Mouse (Mus musculus) central nervous system, embryonic 14 days (tissue): ENCODE results near the gene Stat3. TPM values are rescaled to one million over a fixed set of nuclear protein-coding genes. Genes with fewer than 3 reads are reported as not detected.

ENCODE experiments used
- polyA plus RNA-seq: library from polyadenylated mRNA; depleted of rRNA; stranded (reverse); fragments of >200 nt; gene quantifications from 2 replicates; pipeline ENCODE4 v1.2.3, GENCODE M21; 2012; rRNA removed

Stat3 gene
- 35.0 and 48.7 TPM in 2 replicates for polyA plus RNA-seq

GRCm38 (mm10) chr11:100939512-100940151, at the start of gene Stat3:
TSS of gene Stat3 (minus strand) at chr11:100939540.

GRCm38 (mm10) chr11:100970557-100970937, 31.2 kb upstream of the Stat3 start, which contains the start of gene Cavin1:
TSS of gene Cavin1 (minus strand) at chr11:100970887.

GRCm38 (mm10) chr11:100858935-100859578, 80.3 kb downstream of the Stat3 start, which contains the start of gene Stat5a:
TSS of gene Stat5a (plus strand) at chr11:100859351.

GRCm38 (mm10) chr11:100850038-100850777, 89.1 kb downstream of the Stat3 start, which contains the start of gene Stat5b:
TSS of gene Stat5b (minus strand) at chr11:100850724.

Other genes starting within 250 kb of the Stat3 start
- 0.26 and 2.1 TPM in 2 replicates for gene Zfp385c, start 247.1 kb downstream of the Stat3 start, polyA plus RNA-seq
- gene Dhx58, start 235.3 kb downstream of the Stat3 start, polyA plus RNA-seq: 3.3 and 3.5 TPM in 2 replicates
- gene Kat2a, start 227.1 kb downstream of the Stat3 start, polyA plus RNA-seq: 62.1 and 66.2 TPM in 2 replicates
- not detected in 2 replicates for gene Hspb9, start 225.7 kb downstream of the Stat3 start, polyA plus RNA-seq
- gene Rab5c, start 201.3 kb downstream of the Stat3 start, polyA plus RNA-seq: 202 and 208 TPM in 2 replicates
- 26.0 and 29.2 TPM in 2 replicates for gene Kcnh4, start 179.6 kb downstream of the Stat3 start, polyA plus RNA-seq
- 0.15 and 0.38 TPM in 2 replicates for gene Hcrt, start 176.6 kb downstream of the Stat3 start, polyA plus RNA-seq
- gene Ghdc, start 168.6 kb downstream of the Stat3 start, polyA plus RNA-seq: 5.9 and 8.0 TPM in 2 replicates
- gene Stat5b, start 88.8 kb downstream of the Stat3 start, polyA plus RNA-seq: 15.6 and 17.7 TPM in 2 replicates
- 1.7 and 2.7 TPM in 2 replicates for gene Stat5a, start 80.2 kb downstream of the Stat3 start, polyA plus RNA-seq
- 20.4 and 38.1 TPM in 2 replicates for gene Cavin1, start 31.3 kb upstream of the Stat3 start, polyA plus RNA-seq
- 146 and 170 TPM in 2 replicates for gene Atp6v0a1, start 69.9 kb upstream of the Stat3 start, polyA plus RNA-seq
- gene Naglu, start 130.5 kb upstream of the Stat3 start, polyA plus RNA-seq: 9.0 and 11.7 TPM in 2 replicates
- 0.57 and 0.60 TPM in 2 replicates for gene Hsd17b1, start 138.9 kb upstream of the Stat3 start, polyA plus RNA-seq
- gene Coasy, start 143.0 kb upstream of the Stat3 start, polyA plus RNA-seq: 53.2 and 56.6 TPM in 2 replicates
- gene Mlx, start 147.7 kb upstream of the Stat3 start, polyA plus RNA-seq: 55.4 and 59.4 TPM in 2 replicates
- gene Psmc3ip, start 155.9 kb upstream of the Stat3 start, polyA plus RNA-seq: 26.7 and 35.7 TPM in 2 replicates
- 61.6 and 65.4 TPM in 2 replicates for gene Retreg3, start 180.4 kb upstream of the Stat3 start, polyA plus RNA-seq
- gene Tubg1, start 180.4 kb upstream of the Stat3 start, polyA plus RNA-seq: 30.2 and 32.6 TPM in 2 replicates
- gene Tubg2, start 216.4 kb upstream of the Stat3 start, polyA plus RNA-seq: 25.1 and 25.6 TPM in 2 replicates
- gene Cntnap1, start 231.0 kb upstream of the Stat3 start, polyA plus RNA-seq: 3.3 and 5.1 TPM in 2 replicates
- 8.5 and 12.1 TPM in 2 replicates for gene Plekhh3, start 231.8 kb upstream of the Stat3 start, polyA plus RNA-seq
- gene Ccr10, start 235.9 kb upstream of the Stat3 start, polyA plus RNA-seq: 0.16 and 0.34 TPM in 2 replicates